In genomic region chr11:60030747-60031331, GRCm38 (mm10) we compare ENCODE assay signal across 17 mouse cellular contexts. TPM values are rescaled to one million over a fixed set of nuclear protein-coding genes. Genes with fewer than 3 reads are reported as not detected.
DNase-seq lines count a peak whose midpoint lies in the region; TF ChIP-seq lines count a peak whose summit lies in the region.
"Had no signal": no experiment of that assay in that cellular context is flagged by ENCODE, and none has a peak within 500 bp of the region (broad histone marks: within the 10 kb centered on the region; RNA-seq: fewer than 3 reads in every experiment).

No protein-coding gene starts in this region.

- H3K27me3 ChIP-seq in heart, embryonic 10.5 days (ENCODE audit: insufficient read depth, poor library complexity, severe bottlenecking) = 0 out of 2 replicates have a peak, but pooled peaks cover 3% of the 10 kb centered on the region
- H3K27me3 ChIP-seq: CH12.LX; embryonic facial prominence, embryonic 15.5 days; liver, embryonic 12.5 days; midbrain, embryonic 13.5 days had no signal

- WGBS in heart, embryonic 10.5 days = 80% methylated on average over 4 of the region's 4 CpGs

- no peaks in the 10 kb centered on the region for H3K36me3 ChIP-seq in heart, embryonic 10.5 days
- H3K36me3 ChIP-seq: embryonic facial prominence, embryonic 15.5 days; liver, embryonic 12.5 days; midbrain, embryonic 13.5 days had no signal

- DNase-seq in cerebellum, adult 11-12 months = peak; percentile 62
- no peak for DNase-seq in cerebellum, adult 11 months
- no peak for DNase-seq in heart, embryonic 10.5 days (ENCODE audit: low spot score)
- DNase-seq in heart, postnatal 25 days (ENCODE audit: low spot score) = no peak
- no peak for DNase-seq in layer of hippocampus, adult 2 months (ENCODE audit: low spot score in 2 of 2)
- no peak for DNase-seq in layer of hippocampus, adult 8-10 months (ENCODE audit: low spot score in 2 of 2)
- peak; percentile 42 for DNase-seq in testis, postnatal 14 days (ENCODE audit: low spot score)
- no peak for DNase-seq in embryo, embryonic 10.5 days (ENCODE audit: low spot score)
- DNase-seq: adrenal gland, adult 2 months; layer of hippocampus, postnatal 36 days; lung, embryonic 14.5 days; lung, postnatal 4 days; right cerebral cortex, postnatal 25 days had no signal

- peak overlapping the region; percentile 29; the same call in 1 of the 2 replicates for H3K27ac ChIP-seq in heart, embryonic 10.5 days
- peak overlapping the region; percentile 43; the same call in 1 of the 2 replicates for H3K27ac ChIP-seq in layer of hippocampus, adult 2 months
- H3K27ac ChIP-seq: embryonic facial prominence, embryonic 15.5 days; liver, embryonic 12.5 days; midbrain, embryonic 13.5 days had no signal

- no peak for TF ChIP-seq CTCF in layer of hippocampus, adult 2 months (conservative IDR thresholded peaks at IDR 0.05)

- peaks cover 63% of the 10 kb centered on the region for H3K4me1 ChIP-seq in heart, embryonic 10.5 days
- H3K4me1 ChIP-seq: midbrain, embryonic 13.5 days had no signal

- H3K4me3 ChIP-seq in heart, embryonic 10.5 days = no peak overlapping the region
- H3K4me3 ChIP-seq in layer of hippocampus, adult 2 months = no peak overlapping the region
- H3K4me3 ChIP-seq: embryonic facial prominence, embryonic 15.5 days; liver, embryonic 12.5 days; midbrain, embryonic 13.5 days had no signal

- intact Hi-C loops in heart, postnatal 25 days (cut with DNase I) = no loop called here

- no peaks in the 10 kb centered on the region for H3K9me3 ChIP-seq in heart, embryonic 10.5 days
- H3K9me3 ChIP-seq: embryonic facial prominence, embryonic 15.5 days; liver, embryonic 12.5 days; midbrain, embryonic 13.5 days had no signal

RNA-seq across cellular contexts. Expression of gene Pemt, which starts 15.4 kb away (rescaled TPM):
- polyA plus RNA-seq in heart, embryonic 10.5 days (2016; fragmentation: Nextera tagmentation; extraction: Ambion mirVana) = 11.6 and 18.2 TPM in 2 replicates
- total RNA-seq in heart, postnatal 25 days (2021) = 1 to 10 TPM; 1.6 to 3.0 TPM
- total RNA-seq in layer of hippocampus, adult 2 months (2021) = 1 to 10 TPM; 3.8 to 7.9 TPM
- 1 to 10 TPM; 3.0 to 7.8 (median 6.2) TPM for total RNA-seq in layer of hippocampus, adult 8-10 months (2022)

Comparison
In these comparisons a context has a peak if more than half of its experiments do, and no peak if none do; other contexts are left out.
1. DNase-seq: peak in cerebellum, adult 11-12 months (single experiment) and testis, postnatal 14 days (single experiment); none in cerebellum, adult 11 months (single experiment), heart, embryonic 10.5 days (single experiment), heart, postnatal 25 days (single experiment), layer of hippocampus, adult 2 months (0 of 2), layer of hippocampus, adult 8-10 months (0 of 2) and embryo, embryonic 10.5 days (single experiment).